Mouse (Mus musculus): ENCODE measurements at regions not wholly inside any gene's neighbourhood (a gene's known extent, or its start where the extent isn't known, plus 50 kb on each side); places are given as distances from the start of the nearest gene placed in this dataset.
"Not testable (repeated sequence)": the region's sequence is repeated elsewhere in the genome, so short reads cannot be mapped to it uniquely, and the experiment has no call there.

GRCm38 (mm10) chr8:34290670-34291069 lies 179.1 kb upstream of the Gm10131 start:
- no peaks in the 10 kb centered on the region for H3K36me3 ChIP-seq (ENCODE audit: control insufficient read depth, insufficient read depth)
- TF ChIP-seq USF1 (IDR thresholded peaks at IDR 0.05; ENCODE audit: low read depth): no peak
- no peak for TF ChIP-seq TCF3 (IDR thresholded peaks at IDR 0.05; ENCODE audit: insufficient read length, low read depth)
- no peak for TF ChIP-seq MYOG (IDR thresholded peaks at IDR 0.05; ENCODE audit: control insufficient read depth in 1 of 3, insufficient read depth in 1 of 3, insufficient read length in 2 of 3, low read depth in 2 of 3)
- TF ChIP-seq REST (IDR thresholded peaks at IDR 0.05; ENCODE audit: insufficient read depth, insufficient read length): no peak
- no peak for TF ChIP-seq SRF (IDR thresholded peaks at IDR 0.05; ENCODE audit: control insufficient read depth, insufficient read length, low read depth)
- TF ChIP-seq POLR2A (IDR thresholded peaks at IDR 0.05; ENCODE audit: insufficient read length, low read depth): no peak
- TF ChIP-seq CEBPB (IDR thresholded peaks at IDR 0.05; ENCODE audit: insufficient read depth, poor library complexity, severe bottlenecking): no peak
- H3K4me3 ChIP-seq: no peak overlapping the region
- H3ac ChIP-seq (ENCODE audit: control insufficient read depth, insufficient read length): no peak overlapping the region
- H3K4me2 ChIP-seq (ENCODE audit: low read depth): no peak overlapping the region
- no peaks in the 10 kb centered on the region for H3K79me2 ChIP-seq (ENCODE audit: control insufficient read depth, insufficient read depth)
- H3K27me3 ChIP-seq (ENCODE audit: control insufficient read depth, insufficient read depth, insufficient read length): no peaks in the 10 kb centered on the region

GRCm38 (mm10) chr8:34287801-34288200 lies 176.3 kb upstream of the Gm10131 start:
- no peaks in the 10 kb centered on the region for H3K36me3 ChIP-seq (ENCODE audit: control insufficient read depth, insufficient read depth)
- TF ChIP-seq MAX (IDR thresholded peaks at IDR 0.05; ENCODE audit: low read depth) (no peak), MYOG (IDR thresholded peaks at IDR 0.05; ENCODE audit: control insufficient read depth in 1 of 3, insufficient read depth in 1 of 3, insufficient read length in 2 of 3, low read depth in 2 of 3) (no peak), USF1 (IDR thresholded peaks at IDR 0.05; ENCODE audit: low read depth) (no peak), REST (IDR thresholded peaks at IDR 0.05; ENCODE audit: insufficient read depth, insufficient read length) (no peak), SRF (IDR thresholded peaks at IDR 0.05; ENCODE audit: control insufficient read depth, insufficient read length, low read depth) (no peak), MYOD1 (IDR thresholded peaks at IDR 0.05; ENCODE audit: control insufficient read depth in 1 of 3, insufficient read length in 2 of 3, low read depth in 2 of 3) (no peak), E2F4 (IDR thresholded peaks at IDR 0.05; ENCODE audit: insufficient read depth) (no peak), TCF3 (IDR thresholded peaks at IDR 0.05; ENCODE audit: insufficient read length, low read depth) (no peak), TCF12 (IDR thresholded peaks at IDR 0.05; ENCODE audit: insufficient read depth, poor library complexity, severe bottlenecking) (no peak), POLR2AphosphoS2 (IDR thresholded peaks at IDR 0.05; ENCODE audit: insufficient read length, low read depth) (no peak), POLR2A (IDR thresholded peaks at IDR 0.05; ENCODE audit: insufficient read length, low read depth) (no peak), CEBPB (IDR thresholded peaks at IDR 0.05; ENCODE audit: insufficient read depth, poor library complexity, severe bottlenecking) (no peak)
- no peak overlapping the region for H3K4me3 ChIP-seq
- no peaks in the 10 kb centered on the region for H3K79me2 ChIP-seq (ENCODE audit: control insufficient read depth, insufficient read depth)
- no peak overlapping the region for H3ac ChIP-seq (ENCODE audit: control insufficient read depth, insufficient read length)
- H3K27me3 ChIP-seq (ENCODE audit: control insufficient read depth, insufficient read depth, insufficient read length): no peaks in the 10 kb centered on the region
- H3K4me2 ChIP-seq (ENCODE audit: low read depth): peak overlapping the region; percentile 24

- H3K79me2 ChIP-seq (ENCODE audit: control insufficient read depth, insufficient read depth): no peaks in the 10 kb centered on the region
- no peak overlapping the region for H3K4me3 ChIP-seq
- H3ac ChIP-seq (ENCODE audit: control insufficient read depth, insufficient read length): no peak overlapping the region
- no peak overlapping the region for H3K4me2 ChIP-seq (ENCODE audit: low read depth)
- no peak for TF ChIP-seq MAX (IDR thresholded peaks at IDR 0.05; ENCODE audit: low read depth)
- TF ChIP-seq MYOD1 (IDR thresholded peaks at IDR 0.05; ENCODE audit: control insufficient read depth in 1 of 3, insufficient read length in 2 of 3, low read depth in 2 of 3): no peak
- TF ChIP-seq TCF12 (IDR thresholded peaks at IDR 0.05; ENCODE audit: insufficient read depth, poor library complexity, severe bottlenecking): no peak
- TF ChIP-seq CEBPB (IDR thresholded peaks at IDR 0.05; ENCODE audit: insufficient read depth, poor library complexity, severe bottlenecking): no peak
- no peak for TF ChIP-seq E2F4 (IDR thresholded peaks at IDR 0.05; ENCODE audit: insufficient read depth)
- no peak for TF ChIP-seq TCF3 (IDR thresholded peaks at IDR 0.05; ENCODE audit: insufficient read length, low read depth)
- no peak for TF ChIP-seq REST (IDR thresholded peaks at IDR 0.05; ENCODE audit: insufficient read depth, insufficient read length)
- TF ChIP-seq POLR2AphosphoS2 (IDR thresholded peaks at IDR 0.05; ENCODE audit: insufficient read length, low read depth): no peak
- no peak for TF ChIP-seq POLR2A (IDR thresholded peaks at IDR 0.05; ENCODE audit: insufficient read length, low read depth)
- no peak for TF ChIP-seq USF1 (IDR thresholded peaks at IDR 0.05; ENCODE audit: low read depth)
- no peak for TF ChIP-seq MYOG (IDR thresholded peaks at IDR 0.05; ENCODE audit: control insufficient read depth in 1 of 3, insufficient read depth in 1 of 3, insufficient read length in 2 of 3, low read depth in 2 of 3)
- TF ChIP-seq SRF (IDR thresholded peaks at IDR 0.05; ENCODE audit: control insufficient read depth, insufficient read length, low read depth): no peak
- no peaks in the 10 kb centered on the region for H3K36me3 ChIP-seq (ENCODE audit: control insufficient read depth, insufficient read depth)
- H3K27me3 ChIP-seq (ENCODE audit: control insufficient read depth, insufficient read depth, insufficient read length): no peaks in the 10 kb centered on the region
Measured at GRCm38 (mm10) chr8:34284576-34284975, 173.0 kb upstream of the Gm10131 start.

- Histone ChIP-seq H3ac (ENCODE audit: control insufficient read depth, insufficient read length) (no peak overlapping the region), H3K36me3 (ENCODE audit: control insufficient read depth, insufficient read depth) (no peaks in the 10 kb centered on the region), H3K4me2 (ENCODE audit: low read depth) (peak overlapping the region; percentile 63), H3K27me3 (ENCODE audit: control insufficient read depth, insufficient read depth, insufficient read length) (no peaks in the 10 kb centered on the region), H3K79me2 (ENCODE audit: control insufficient read depth, insufficient read depth) (no peaks in the 10 kb centered on the region), H3K4me3 (peak overlapping the region; percentile 13)
- TF ChIP-seq CEBPB (IDR thresholded peaks at IDR 0.05; ENCODE audit: insufficient read depth, poor library complexity, severe bottlenecking): no peak
Measured at GRCm38 (mm10) chr8:34280433-34280832, 168.9 kb upstream of the Gm10131 start.

GRCm38 (mm10) chr8:34275977-34276660 lies 164.6 kb upstream of the Gm10131 start:
- H3ac ChIP-seq (ENCODE audit: control insufficient read depth, insufficient read length): no peak overlapping the region
- no peaks in the 10 kb centered on the region for H3K79me2 ChIP-seq (ENCODE audit: control insufficient read depth, insufficient read depth)
- H3K27me3 ChIP-seq (ENCODE audit: control insufficient read depth, insufficient read depth, insufficient read length): no peaks in the 10 kb centered on the region
- TF ChIP-seq REST (IDR thresholded peaks at IDR 0.05; ENCODE audit: insufficient read depth, insufficient read length) (no peak), CEBPB (IDR thresholded peaks at IDR 0.05; ENCODE audit: insufficient read depth, poor library complexity, severe bottlenecking) (no peak), E2F4 (IDR thresholded peaks at IDR 0.05; ENCODE audit: insufficient read depth) (no peak), MYOG (IDR thresholded peaks at IDR 0.05; ENCODE audit: control insufficient read depth in 1 of 3, insufficient read depth in 1 of 3, insufficient read length in 2 of 3, low read depth in 2 of 3) (no peak), POLR2A (IDR thresholded peaks at IDR 0.05; ENCODE audit: insufficient read length, low read depth) (no peak), MAX (IDR thresholded peaks at IDR 0.05; ENCODE audit: low read depth) (no peak), SRF (IDR thresholded peaks at IDR 0.05; ENCODE audit: control insufficient read depth, insufficient read length, low read depth) (no peak), MYOD1 (IDR thresholded peaks at IDR 0.05; ENCODE audit: control insufficient read depth in 1 of 3, insufficient read length in 2 of 3, low read depth in 2 of 3) (no peak), USF1 (IDR thresholded peaks at IDR 0.05; ENCODE audit: low read depth) (no peak)
- H3K4me2 ChIP-seq (ENCODE audit: low read depth): peak overlapping the region; percentile 61
- no peaks in the 10 kb centered on the region for H3K36me3 ChIP-seq (ENCODE audit: control insufficient read depth, insufficient read depth)
- H3K4me3 ChIP-seq: no peak overlapping the region

GRCm38 (mm10) chr8:34274796-34275195 lies 163.3 kb upstream of the Gm10131 start:
- not testable (repeated sequence) for H3K27me3 ChIP-seq (ENCODE audit: control insufficient read depth, insufficient read depth, insufficient read length); H3K79me2 ChIP-seq (ENCODE audit: control insufficient read depth, insufficient read depth); H3K4me3 ChIP-seq

More at GRCm38 (mm10) chr8:34274796-34275195, 163.3 kb upstream of the Gm10131 start:
- not testable (repeated sequence) for H3K4me2 ChIP-seq (ENCODE audit: low read depth); H3K36me3 ChIP-seq (ENCODE audit: control insufficient read depth, insufficient read depth); H3ac ChIP-seq (ENCODE audit: control insufficient read depth, insufficient read length)
